ENCODE assay signal across 9 mouse cellular contexts in the genomic region with DNA sequence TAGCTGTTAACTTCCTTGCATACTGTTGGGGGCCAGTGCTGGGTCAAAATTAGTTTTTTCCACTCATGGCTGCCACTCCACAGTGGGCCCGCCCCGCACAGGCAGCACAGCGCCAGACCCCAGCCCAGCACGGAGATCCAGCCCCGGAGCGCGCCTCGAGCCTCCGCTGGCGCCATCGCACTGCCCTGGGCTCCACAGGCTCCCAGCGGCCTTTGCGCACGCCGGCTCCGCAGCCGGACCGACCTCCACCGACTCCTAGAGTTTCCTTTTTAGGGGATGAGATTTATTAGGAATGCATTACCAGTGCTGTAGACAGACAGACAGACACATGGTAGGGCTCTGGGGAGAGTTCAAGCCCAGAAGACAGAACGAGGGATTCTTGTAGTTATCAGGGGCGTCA. TPM values are rescaled to one million over a fixed set of nuclear protein-coding genes. Genes with fewer than 3 reads are reported as not detected.
DNase-seq lines count a peak whose midpoint lies in the region; ATAC-seq and TF ChIP-seq lines count a peak whose summit lies in the region.
"Had no signal": no experiment of that assay in that cellular context is flagged by ENCODE, and none has a peak within 500 bp of the region (broad histone marks: within the 10 kb centered on the region; RNA-seq: fewer than 3 reads in every experiment).

No protein-coding gene starts in this region.

- no peak overlapping the region for H3K27ac ChIP-seq in forebrain, embryonic 11.5 days (ENCODE audit: low read depth, low read length)
- no peak overlapping the region for H3K27ac ChIP-seq in forebrain, postnatal 0 days (ENCODE audit: low read depth, low read length)
- H3K27ac ChIP-seq in midbrain, embryonic 10.5 days (replicated peaks): 0 out of 2 replicates have a peak overlapping the region, but pooled peaks have one; percentile 23
- no peak overlapping the region for H3K27ac ChIP-seq in midbrain, postnatal 0 days (ENCODE audit: low read depth, low read length)
- no peak overlapping the region for H3K27ac ChIP-seq in limb, embryonic 14.5 days (replicated peaks; ENCODE audit: low read depth, low read length)
- H3K27ac ChIP-seq in stomach, embryonic 16.5 days (ENCODE audit: low read length): no peak overlapping the region

- TF ChIP-seq CTCF in forebrain, postnatal 0 days (IDR thresholded peaks at IDR 0.05; ENCODE audit: low read depth): no peak
- TF ChIP-seq CTCF in midbrain, postnatal 0 days (IDR thresholded peaks at IDR 0.05): no peak

- H3K36me3 ChIP-seq in forebrain, embryonic 11.5 days (ENCODE audit: control insufficient read depth, insufficient read depth, low read length): no peaks in the 10 kb centered on the region
- H3K36me3 ChIP-seq in forebrain, postnatal 0 days (ENCODE audit: insufficient read depth): no peaks in the 10 kb centered on the region
- H3K36me3 ChIP-seq in midbrain, embryonic 10.5 days: no peaks in the 10 kb centered on the region
- H3K36me3 ChIP-seq in midbrain, postnatal 0 days (ENCODE audit: insufficient read depth, low read length): no peaks in the 10 kb centered on the region
- no peaks in the 10 kb centered on the region for H3K36me3 ChIP-seq in limb, embryonic 14.5 days (ENCODE audit: control insufficient read depth, insufficient read depth, low read length)
- H3K36me3 ChIP-seq in stomach, embryonic 16.5 days (ENCODE audit: control insufficient read depth, insufficient read depth, low read length): no peaks in the 10 kb centered on the region

- no peak overlapping the region for H3K9ac ChIP-seq in forebrain, embryonic 11.5 days (ENCODE audit: low read length)
- H3K9ac ChIP-seq in forebrain, postnatal 0 days: no peak overlapping the region
- H3K9ac ChIP-seq in midbrain, postnatal 0 days (replicated peaks; ENCODE audit: low read length, poor library complexity, severe bottlenecking): no peak overlapping the region
- H3K9ac ChIP-seq in limb, embryonic 14.5 days (ENCODE audit: low read depth, low read length, severe bottlenecking): no peak overlapping the region
- no peak overlapping the region for H3K9ac ChIP-seq in stomach, embryonic 16.5 days (ENCODE audit: low read length)

- H3K27me3 ChIP-seq in forebrain, embryonic 11.5 days (ENCODE audit: control insufficient read depth, insufficient read depth, low read length): no peaks in the 10 kb centered on the region
- no peaks in the 10 kb centered on the region for H3K27me3 ChIP-seq in forebrain, postnatal 0 days (ENCODE audit: insufficient read depth, low read length)
- H3K27me3 ChIP-seq in midbrain, embryonic 10.5 days (ENCODE audit: low read depth, poor library complexity, severe bottlenecking): peaks cover 5% of the 10 kb centered on the region; the same call in 1 of the 2 replicates
- H3K27me3 ChIP-seq in midbrain, postnatal 0 days (ENCODE audit: insufficient read depth, low read length): no peaks in the 10 kb centered on the region
- no peaks in the 10 kb centered on the region for H3K27me3 ChIP-seq in limb, embryonic 14.5 days (ENCODE audit: control insufficient read depth, insufficient read depth, low read length)
- no peaks in the 10 kb centered on the region for H3K27me3 ChIP-seq in stomach, embryonic 16.5 days (ENCODE audit: control insufficient read depth, insufficient read depth, low read length)

- no peak for ATAC-seq in forebrain, embryonic 11.5 days (replicated peaks; ENCODE audit: low FRiP score)
- no peak for ATAC-seq in forebrain, postnatal 0 days
- ATAC-seq in midbrain, postnatal 0 days (ENCODE audit: low FRiP score): no peak
- ATAC-seq in limb, embryonic 14.5 days (ENCODE audit: low FRiP score, low read depth): no peak
- ATAC-seq in stomach, embryonic 16.5 days (ENCODE audit: insufficient read depth, low FRiP score): no peak

- H3K4me2 ChIP-seq in forebrain, embryonic 11.5 days (ENCODE audit: low read depth, low read length, severe bottlenecking): peak overlapping the region; percentile 31; the same call in 1 of the 2 replicates
- no peak overlapping the region for H3K4me2 ChIP-seq in forebrain, postnatal 0 days (ENCODE audit: low read depth)
- H3K4me2 ChIP-seq in midbrain, postnatal 0 days (ENCODE audit: low read depth, low read length, poor library complexity, severe bottlenecking): no peak overlapping the region
- H3K4me2 ChIP-seq in limb, embryonic 14.5 days (replicated peaks; ENCODE audit: low read depth, low read length, severe bottlenecking): peak overlapping the region; percentile 11; the same call in 1 of the 2 replicates
- peak overlapping the region; percentile 34 for H3K4me2 ChIP-seq in stomach, embryonic 16.5 days (ENCODE audit: low read depth, low read length)

- WGBS in forebrain, embryonic 11.5 days: 61% methylated on average over 21 of the region's 21 CpGs
- 65% methylated on average over 21 of the region's 21 CpGs for WGBS in forebrain, postnatal 0 days
- WGBS in midbrain, embryonic 10.5 days: 53% methylated on average over 21 of the region's 21 CpGs
- WGBS in midbrain, postnatal 0 days: 65% methylated on average over 21 of the region's 21 CpGs
- 50% methylated on average over 21 of the region's 21 CpGs for WGBS in limb, embryonic 14.5 days
- WGBS in stomach, embryonic 16.5 days: 45% methylated on average over 21 of the region's 21 CpGs

- no peak for TF ChIP-seq POLR2A in limb, embryonic 14.5 days (IDR thresholded peaks at IDR 0.05; ENCODE audit: borderline replicate concordance, extremely low read depth, insufficient read depth, insufficient read length)

- H3K4me1 ChIP-seq in forebrain, embryonic 11.5 days (replicated peaks; ENCODE audit: control insufficient read depth, insufficient read depth, low read length): no peaks in the 10 kb centered on the region
- no peaks in the 10 kb centered on the region for H3K4me1 ChIP-seq in forebrain, postnatal 0 days (ENCODE audit: insufficient read depth)
- H3K4me1 ChIP-seq in midbrain, embryonic 10.5 days: peaks cover 7% of the 10 kb centered on the region
- no peaks in the 10 kb centered on the region for H3K4me1 ChIP-seq in midbrain, postnatal 0 days (ENCODE audit: insufficient read depth, low read length)
- H3K4me1 ChIP-seq in limb, embryonic 14.5 days (ENCODE audit: control insufficient read depth, insufficient read depth, low read length): peaks cover 5% of the 10 kb centered on the region; the same call in 1 of the 2 replicates
- H3K4me1 ChIP-seq in stomach, embryonic 16.5 days (ENCODE audit: control insufficient read depth, insufficient read depth, low read length): no peaks in the 10 kb centered on the region

- no peak overlapping the region for H3K4me3 ChIP-seq in forebrain, embryonic 11.5 days (ENCODE audit: low read depth, low read length)
- H3K4me3 ChIP-seq in forebrain, postnatal 0 days (ENCODE audit: low read depth, low read length): no peak overlapping the region
- peak overlapping the region; percentile 34; the same call in 1 of the 2 replicates for H3K4me3 ChIP-seq in midbrain, embryonic 10.5 days
- H3K4me3 ChIP-seq in midbrain, postnatal 0 days (ENCODE audit: low read depth, low read length): no peak overlapping the region
- H3K4me3 ChIP-seq in limb, embryonic 14.5 days (replicated peaks; ENCODE audit: low read length): no peak overlapping the region
- no peak overlapping the region for H3K4me3 ChIP-seq in stomach, embryonic 16.5 days (replicated peaks; ENCODE audit: low read length)

- peak; percentile 63 for DNase-seq in forebrain, embryonic 11.5 days (ENCODE audit: low spot score)
- DNase-seq in forebrain, postnatal 0 days: no peak
- no peak for DNase-seq in midbrain, embryonic 10.5 days (ENCODE audit: low spot score)
- DNase-seq in midbrain, postnatal 0 days (ENCODE audit: low spot score): no peak
- no peak for DNase-seq in limb, embryonic 14.5 days (ENCODE audit: low spot score)
- no peak for DNase-seq in gastrocnemius, postnatal 25 days
- no peak for DNase-seq in layer of hippocampus, postnatal 25 days (ENCODE audit: extremely low spot score in 1 of 2, low spot score in 1 of 2)
- DNase-seq: lung, postnatal 36 days had no signal

- H3K9me3 ChIP-seq in forebrain, embryonic 11.5 days (ENCODE audit: control insufficient read depth, low read length): no peaks in the 10 kb centered on the region
- no peaks in the 10 kb centered on the region for H3K9me3 ChIP-seq in forebrain, postnatal 0 days (ENCODE audit: low read length)
- no peaks in the 10 kb centered on the region for H3K9me3 ChIP-seq in midbrain, embryonic 10.5 days (replicated peaks)
- no peaks in the 10 kb centered on the region for H3K9me3 ChIP-seq in midbrain, postnatal 0 days (ENCODE audit: low read length)
- no peaks in the 10 kb centered on the region for H3K9me3 ChIP-seq in limb, embryonic 14.5 days (ENCODE audit: control insufficient read depth, low read length)
- no peaks in the 10 kb centered on the region for H3K9me3 ChIP-seq in stomach, embryonic 16.5 days (replicated peaks; ENCODE audit: control insufficient read depth, low read length)

RNA-seq across cellular contexts. Expression of a gene that starts 58.0 kb away (rescaled TPM):
- not detected in 2 replicates for polyA plus RNA-seq in forebrain, embryonic 11.5 days (2014; fragmentation: Nextera tagmentation; extraction: Ambion mirVana)
- total RNA-seq in forebrain, postnatal 0 days (2014; rRNA removed): 0.05 and 0.08 TPM in 2 replicates
- polyA plus RNA-seq in forebrain, postnatal 0 days (2015; fragmentation: Nextera tagmentation; extraction: Ambion mirVana): 0.04 and 0.11 TPM in 2 replicates
- polyA plus RNA-seq in midbrain, embryonic 10.5 days (2016; fragmentation: Nextera tagmentation; extraction: Ambion mirVana): not detected in 2 replicates
- total RNA-seq in midbrain, postnatal 0 days (2014; rRNA removed): 0.19 TPM in 1 of 2 replicates, not detected in the other
- not detected in 2 replicates for polyA plus RNA-seq in midbrain, postnatal 0 days (2015; fragmentation: Nextera tagmentation; extraction: Ambion mirVana)
- 0.08 and 0.13 TPM in 2 replicates for polyA plus RNA-seq in limb, embryonic 14.5 days (2012; rRNA removed)
- polyA plus RNA-seq in limb, embryonic 14.5 days (2014; fragmentation: Nextera tagmentation; extraction: Ambion mirVana): not detected in 2 replicates
- 2.3 and 3.4 TPM in 2 replicates for polyA plus RNA-seq in stomach, embryonic 16.5 days (2015; fragmentation: Nextera tagmentation; extraction: Ambion mirVana)
- not detected for total RNA-seq in gastrocnemius, postnatal 25 days (2021)
- under 1 TPM in 1 of 2 experiments, not detected in 1; 0.10 TPM for total RNA-seq in layer of hippocampus, postnatal 25 days (2021)

Comparison
In these comparisons a context has a peak if more than half of its experiments do, and no peak if none do; other contexts are left out.
1. H3K4me2 ChIP-seq: peak in forebrain, embryonic 11.5 days (single experiment), limb, embryonic 14.5 days (single experiment) and stomach, embryonic 16.5 days (single experiment); none in forebrain, postnatal 0 days (single experiment) and midbrain, postnatal 0 days (single experiment).